Mouse (Mus musculus): ENCODE measurements around the gene Vmn2r33.
"Not testable (repeated sequence)": the region's sequence is repeated elsewhere in the genome, so short reads cannot be mapped to it uniquely, and the experiment has no call there.

Vmn2r33 gene

DNA sequence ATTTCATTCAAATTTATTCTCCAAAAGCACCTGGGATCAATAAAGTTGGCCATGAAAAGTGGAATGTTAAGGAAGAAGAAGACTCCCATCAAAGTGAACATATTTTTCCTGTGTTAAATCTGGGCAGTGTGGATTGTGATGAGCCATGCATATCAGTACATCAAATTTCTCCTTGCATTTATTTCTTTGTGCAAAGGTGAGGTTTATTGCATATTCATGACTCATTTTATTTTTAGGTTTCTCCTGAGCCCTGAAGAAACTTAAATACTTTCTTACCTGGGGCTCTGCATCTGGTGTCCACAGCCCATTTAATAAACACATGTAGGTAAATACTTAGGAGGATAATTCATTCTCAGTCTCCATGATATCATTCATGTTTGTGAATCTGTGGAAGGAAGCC is at the start of gene Vmn2r33:
TSS of gene Vmn2r33 (minus strand) at position 101 of the 400 bp plus-strand sequence.
- DNase-seq (ENCODE audit: low spot score) = not testable (repeated sequence)
